Mouse (Mus musculus): ENCODE measurements at regions not wholly inside any gene's neighbourhood (a gene's known extent, or its start where the extent isn't known, plus 50 kb on each side); places are given as distances from the start of the nearest gene placed in this dataset.

- H3K4me2 ChIP-seq (ENCODE audit: low read depth) = no peak overlapping the region
- H3ac ChIP-seq (ENCODE audit: control insufficient read depth, insufficient read length) = no peak overlapping the region
- no peaks in the 10 kb centered on the region for H3K27me3 ChIP-seq (ENCODE audit: control insufficient read depth, insufficient read depth, insufficient read length)
- H3K4me3 ChIP-seq = no peak overlapping the region
- no peaks in the 10 kb centered on the region for H3K36me3 ChIP-seq (ENCODE audit: control insufficient read depth, insufficient read depth)
- TF ChIP-seq MAX (IDR thresholded peaks at IDR 0.05; ENCODE audit: low read depth) (no peak), REST (IDR thresholded peaks at IDR 0.05; ENCODE audit: insufficient read depth, insufficient read length) (no peak), USF1 (IDR thresholded peaks at IDR 0.05; ENCODE audit: low read depth) (no peak), POLR2AphosphoS2 (IDR thresholded peaks at IDR 0.05; ENCODE audit: insufficient read length, low read depth) (no peak), POLR2A (IDR thresholded peaks at IDR 0.05; ENCODE audit: insufficient read length, low read depth) (no peak), CEBPB (IDR thresholded peaks at IDR 0.05; ENCODE audit: insufficient read depth, poor library complexity, severe bottlenecking) (no peak), TCF3 (IDR thresholded peaks at IDR 0.05; ENCODE audit: insufficient read length, low read depth) (no peak), TCF12 (IDR thresholded peaks at IDR 0.05; ENCODE audit: insufficient read depth, poor library complexity, severe bottlenecking) (no peak), SRF (IDR thresholded peaks at IDR 0.05; ENCODE audit: control insufficient read depth, insufficient read length, low read depth) (no peak), MYOG (IDR thresholded peaks at IDR 0.05; ENCODE audit: control insufficient read depth in 1 of 3, insufficient read depth in 1 of 3, insufficient read length in 2 of 3, low read depth in 2 of 3) (no peak)
- no peaks in the 10 kb centered on the region for H3K79me2 ChIP-seq (ENCODE audit: control insufficient read depth, insufficient read depth)
These were observed 141.5 kb upstream of the Gm26657 start for GRCm38 (mm10) chr4:56598398-56598797.

GRCm38 (mm10) chr4:56597931-56598330 is 141.9 kb upstream of the Gm26657 start:
- Histone ChIP-seq H3K4me2 (ENCODE audit: low read depth) (no peak overlapping the region), H3K79me2 (ENCODE audit: control insufficient read depth, insufficient read depth) (no peaks in the 10 kb centered on the region), H3ac (ENCODE audit: control insufficient read depth, insufficient read length) (no peak overlapping the region), H3K36me3 (ENCODE audit: control insufficient read depth, insufficient read depth) (no peaks in the 10 kb centered on the region), H3K27me3 (ENCODE audit: control insufficient read depth, insufficient read depth, insufficient read length) (no peaks in the 10 kb centered on the region), H3K4me3 (no peak overlapping the region)
- no peak for TF ChIP-seq USF1 (IDR thresholded peaks at IDR 0.05; ENCODE audit: low read depth)
- no peak for TF ChIP-seq TCF12 (IDR thresholded peaks at IDR 0.05; ENCODE audit: insufficient read depth, poor library complexity, severe bottlenecking)
- no peak for TF ChIP-seq E2F4 (IDR thresholded peaks at IDR 0.05; ENCODE audit: insufficient read depth)
- no peak for TF ChIP-seq MYOD1 (IDR thresholded peaks at IDR 0.05; ENCODE audit: control insufficient read depth in 1 of 3, insufficient read length in 2 of 3, low read depth in 2 of 3)
- no peak for TF ChIP-seq POLR2A (IDR thresholded peaks at IDR 0.05; ENCODE audit: insufficient read length, low read depth)
- no peak for TF ChIP-seq TCF3 (IDR thresholded peaks at IDR 0.05; ENCODE audit: insufficient read length, low read depth)
- TF ChIP-seq SRF (IDR thresholded peaks at IDR 0.05; ENCODE audit: control insufficient read depth, insufficient read length, low read depth) = no peak
- TF ChIP-seq MAX (IDR thresholded peaks at IDR 0.05; ENCODE audit: low read depth) = no peak
- no peak for TF ChIP-seq POLR2AphosphoS2 (IDR thresholded peaks at IDR 0.05; ENCODE audit: insufficient read length, low read depth)
- TF ChIP-seq REST (IDR thresholded peaks at IDR 0.05; ENCODE audit: insufficient read depth, insufficient read length) = no peak
- TF ChIP-seq MYOG (IDR thresholded peaks at IDR 0.05; ENCODE audit: control insufficient read depth in 1 of 3, insufficient read depth in 1 of 3, insufficient read length in 2 of 3, low read depth in 2 of 3) = no peak
- no peak for TF ChIP-seq CEBPB (IDR thresholded peaks at IDR 0.05; ENCODE audit: insufficient read depth, poor library complexity, severe bottlenecking)

DNA sequence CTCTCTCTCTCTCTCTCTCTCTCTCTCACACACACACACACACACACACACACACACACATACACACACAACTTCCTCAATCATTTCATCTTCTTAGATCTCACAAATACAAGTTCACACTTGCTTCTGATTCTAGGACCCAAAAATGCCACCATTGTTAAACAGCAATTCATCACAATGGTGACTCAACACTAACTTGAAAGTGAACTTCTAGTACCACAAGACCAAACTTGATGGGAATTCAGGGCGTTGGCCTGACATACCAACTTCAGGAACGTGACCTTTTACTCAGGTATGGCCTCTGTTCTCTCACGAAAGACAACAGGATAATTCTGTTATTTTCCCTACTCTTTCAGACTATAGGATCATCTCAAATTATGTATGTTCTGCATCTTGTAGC is 157.5 kb upstream of the Gm26657 start:
- Histone ChIP-seq H3K36me3 (ENCODE audit: control insufficient read depth, insufficient read depth) (no peaks in the 10 kb centered on the region), H3K4me3 (no peak overlapping the region), H3ac (ENCODE audit: control insufficient read depth, insufficient read length) (no peak overlapping the region), H3K79me2 (ENCODE audit: control insufficient read depth, insufficient read depth) (no peaks in the 10 kb centered on the region), H3K4me2 (ENCODE audit: low read depth) (no peak overlapping the region), H3K27me3 (ENCODE audit: control insufficient read depth, insufficient read depth, insufficient read length) (no peaks in the 10 kb centered on the region)
- no peak for TF ChIP-seq MYOG (IDR thresholded peaks at IDR 0.05; ENCODE audit: control insufficient read depth in 1 of 3, insufficient read depth in 1 of 3, insufficient read length in 2 of 3, low read depth in 2 of 3)
- no peak for TF ChIP-seq MAX (IDR thresholded peaks at IDR 0.05; ENCODE audit: low read depth)

DNA sequence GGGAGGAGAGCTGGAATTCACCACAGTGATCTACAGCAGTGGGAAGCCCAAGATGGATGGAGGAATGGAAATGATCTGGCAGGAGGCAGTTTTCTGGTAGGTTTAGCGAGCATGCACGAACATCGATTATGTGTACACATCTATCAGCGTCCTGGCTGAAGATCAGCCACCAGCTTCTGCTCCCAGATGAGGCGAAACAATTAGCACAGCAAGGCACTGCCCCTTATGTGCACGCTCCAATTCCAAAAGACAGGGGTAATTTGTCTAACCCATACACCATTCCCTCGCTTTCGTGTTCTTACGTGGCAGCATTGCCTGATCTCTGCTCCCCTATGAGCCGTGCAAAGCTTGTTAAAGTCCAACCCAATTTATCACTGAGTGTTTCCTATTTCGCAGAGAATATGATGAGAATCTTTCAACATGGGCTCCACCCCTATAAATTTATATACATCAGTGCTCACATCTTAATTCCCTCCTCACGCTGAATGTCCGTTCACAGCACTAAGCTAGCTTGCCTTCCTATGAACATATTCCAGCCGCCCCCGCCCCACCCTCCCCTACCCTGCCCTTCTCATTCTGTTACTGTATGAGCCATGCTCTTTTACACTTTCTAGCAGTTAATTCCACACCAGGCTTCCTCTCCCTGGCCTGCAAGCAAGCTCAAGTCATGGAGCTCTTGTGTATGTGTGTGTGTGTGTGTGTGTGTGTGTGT is 162.9 kb upstream of the Gm26657 start:
- Histone ChIP-seq H3K36me3 (ENCODE audit: control insufficient read depth, insufficient read depth) (no peaks in the 10 kb centered on the region), H3K4me2 (ENCODE audit: low read depth) (no peak overlapping the region), H3ac (ENCODE audit: control insufficient read depth, insufficient read length) (no peak overlapping the region), H3K27me3 (ENCODE audit: control insufficient read depth, insufficient read depth, insufficient read length) (no peaks in the 10 kb centered on the region), H3K79me2 (ENCODE audit: control insufficient read depth, insufficient read depth) (no peaks in the 10 kb centered on the region), H3K4me3 (no peak overlapping the region)
- TF ChIP-seq USF1 (IDR thresholded peaks at IDR 0.05; ENCODE audit: low read depth) (no peak), MYOG (IDR thresholded peaks at IDR 0.05; ENCODE audit: control insufficient read depth in 1 of 3, insufficient read depth in 1 of 3, insufficient read length in 2 of 3, low read depth in 2 of 3) (no peak), MYOD1 (IDR thresholded peaks at IDR 0.05; ENCODE audit: control insufficient read depth in 1 of 3, insufficient read length in 2 of 3, low read depth in 2 of 3) (no peak), POLR2A (IDR thresholded peaks at IDR 0.05; ENCODE audit: insufficient read length, low read depth) (no peak), SRF (IDR thresholded peaks at IDR 0.05; ENCODE audit: control insufficient read depth, insufficient read length, low read depth) (no peak), POLR2AphosphoS2 (IDR thresholded peaks at IDR 0.05; ENCODE audit: insufficient read length, low read depth) (no peak), MAX (IDR thresholded peaks at IDR 0.05; ENCODE audit: low read depth) (no peak), TCF3 (IDR thresholded peaks at IDR 0.05; ENCODE audit: insufficient read length, low read depth) (no peak), TCF12 (IDR thresholded peaks at IDR 0.05; ENCODE audit: insufficient read depth, poor library complexity, severe bottlenecking) (no peak)

- no peaks in the 10 kb centered on the region for H3K79me2 ChIP-seq (ENCODE audit: control insufficient read depth, insufficient read depth)
- no peak overlapping the region for H3ac ChIP-seq (ENCODE audit: control insufficient read depth, insufficient read length)
- no peak overlapping the region for H3K4me2 ChIP-seq (ENCODE audit: low read depth)
- no peak overlapping the region for H3K4me3 ChIP-seq
- TF ChIP-seq E2F4 (IDR thresholded peaks at IDR 0.05; ENCODE audit: insufficient read depth) (no peak), TCF12 (IDR thresholded peaks at IDR 0.05; ENCODE audit: insufficient read depth, poor library complexity, severe bottlenecking) (no peak), CEBPB (IDR thresholded peaks at IDR 0.05; ENCODE audit: insufficient read depth, poor library complexity, severe bottlenecking) (no peak), MYOD1 (IDR thresholded peaks at IDR 0.05; ENCODE audit: control insufficient read depth in 1 of 3, insufficient read length in 2 of 3, low read depth in 2 of 3) (no peak), SRF (IDR thresholded peaks at IDR 0.05; ENCODE audit: control insufficient read depth, insufficient read length, low read depth) (no peak), TCF3 (IDR thresholded peaks at IDR 0.05; ENCODE audit: insufficient read length, low read depth) (no peak), POLR2A (IDR thresholded peaks at IDR 0.05; ENCODE audit: insufficient read length, low read depth) (no peak)
- H3K36me3 ChIP-seq (ENCODE audit: control insufficient read depth, insufficient read depth) = no peaks in the 10 kb centered on the region
- no peaks in the 10 kb centered on the region for H3K27me3 ChIP-seq (ENCODE audit: control insufficient read depth, insufficient read depth, insufficient read length)
These were observed 187.7 kb upstream of the Gm26657 start for GRCm38 (mm10) chr4:56552126-56552525.

Measured in myocyte (in vitro differentiated cells).